Mouse (Mus musculus): Measurements from ENCODE around the gene AC140267.1.

DNA sequence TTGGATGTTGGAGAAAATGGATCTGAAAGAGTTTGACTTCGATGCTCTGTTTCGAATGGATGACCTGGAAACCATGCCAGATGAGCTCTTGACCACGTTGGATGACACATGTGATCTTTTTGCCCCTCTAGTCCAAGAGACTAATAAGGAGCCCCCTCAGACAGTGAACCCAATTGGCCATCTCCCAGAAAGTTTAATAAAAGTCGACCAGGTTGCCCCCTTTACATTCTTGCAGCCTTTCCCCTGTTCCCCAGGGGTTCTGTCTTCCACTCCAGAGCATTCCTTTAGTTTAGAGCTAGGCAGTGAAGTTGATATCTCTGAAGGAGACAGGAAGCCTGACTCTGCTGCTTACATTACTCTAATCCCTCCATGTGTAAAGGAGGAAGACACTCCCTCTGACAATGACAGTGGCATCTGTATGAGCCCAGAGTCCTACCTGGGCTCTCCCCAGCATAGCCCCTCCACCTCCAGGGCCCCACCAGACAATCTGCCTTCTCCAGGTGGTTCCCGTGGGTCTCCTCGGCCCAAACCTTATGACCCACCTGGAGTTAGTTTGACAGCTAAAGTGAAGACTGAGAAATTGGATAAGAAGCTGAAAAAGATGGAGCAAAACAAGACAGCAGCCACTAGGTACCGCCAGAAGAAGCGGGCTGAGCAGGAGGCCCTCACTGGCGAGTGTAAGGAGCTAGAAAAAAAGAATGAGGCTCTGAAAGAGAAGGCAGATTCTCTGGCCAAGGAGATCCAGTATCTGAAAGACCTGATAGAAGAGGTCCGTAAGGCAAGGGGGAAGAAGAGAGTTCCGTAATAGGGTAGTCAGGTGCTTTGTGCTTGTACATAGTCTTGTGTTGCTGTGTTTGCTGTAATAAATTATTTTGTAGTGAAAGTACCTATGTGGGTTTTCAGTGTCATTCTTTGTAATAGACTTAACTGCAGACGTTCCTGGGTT is 21.3 kb downstream of the AC140267.1 start:
- TF ChIP-seq POLR2A (IDR thresholded peaks at IDR 0.05; ENCODE audit: insufficient read depth, low read depth, low read length) (no peak), CTCF (IDR thresholded peaks at IDR 0.05; ENCODE audit: insufficient read depth, low read depth, low read length) (no peak)
